Mouse (Mus musculus): ENCODE results near the gene Mllt3. TPM values are rescaled to one million over a fixed set of nuclear protein-coding genes. Genes with fewer than 3 reads are reported as not detected.
"Not testable (repeated sequence)": the region's sequence is repeated elsewhere in the genome, so short reads cannot be mapped to it uniquely, and the experiment has no call there.

Mllt3 gene
- polyA plus RNA-seq, 2 experiments = 23.4 to 41.3 TPM

- no peak overlapping the region for H3K4me3 ChIP-seq (replicated peaks; ENCODE audit: low read length)
- no peaks in the 10 kb centered on the region for H3K9me3 ChIP-seq (ENCODE audit: control insufficient read depth, low read length)
- no peak overlapping the region for H3K4me2 ChIP-seq (replicated peaks; ENCODE audit: low read depth, low read length, severe bottlenecking)
- ATAC-seq (ENCODE audit: low FRiP score, low read depth) (no peak), DNase-seq (ENCODE audit: low spot score) (no peak)
- peaks cover 13% of the 10 kb centered on the region; the same call in 1 of the 2 replicates for H3K4me1 ChIP-seq (ENCODE audit: control insufficient read depth, insufficient read depth, low read length)
- TF ChIP-seq POLR2A (IDR thresholded peaks at IDR 0.05; ENCODE audit: borderline replicate concordance, extremely low read depth, insufficient read depth, insufficient read length) = no peak
- no peak overlapping the region for H3K27ac ChIP-seq (replicated peaks; ENCODE audit: low read depth, low read length)
- H3K27me3 ChIP-seq (ENCODE audit: control insufficient read depth, insufficient read depth, low read length) = no peaks in the 10 kb centered on the region
- 61% methylated on average over 5 of the region's 5 CpGs for WGBS
- H3K9ac ChIP-seq (ENCODE audit: low read depth, low read length, severe bottlenecking) = no peak overlapping the region
- no peaks in the 10 kb centered on the region for H3K36me3 ChIP-seq (ENCODE audit: control insufficient read depth, insufficient read depth, low read length)
These were observed 49.1 kb downstream of the Mllt3 start for GRCm38 (mm10) chr4:87984091-87984490.

GRCm38 (mm10) chr4:87982578-87982977 is 50.6 kb downstream of the Mllt3 start:
- H3K4me1 ChIP-seq (ENCODE audit: control insufficient read depth, insufficient read depth, low read length) = peaks cover 16% of the 10 kb centered on the region; the same call in 1 of the 2 replicates
- H3K4me2 ChIP-seq (replicated peaks; ENCODE audit: low read depth, low read length, severe bottlenecking) = no peak overlapping the region
- DNase-seq (ENCODE audit: low spot score) (no peak), ATAC-seq (ENCODE audit: low FRiP score, low read depth) (no peak)
- H3K9ac ChIP-seq (ENCODE audit: low read depth, low read length, severe bottlenecking) = no peak overlapping the region
- no peak overlapping the region for H3K4me3 ChIP-seq (replicated peaks; ENCODE audit: low read length)
- no peak overlapping the region for H3K27ac ChIP-seq (replicated peaks; ENCODE audit: low read depth, low read length)
- TF ChIP-seq POLR2A (IDR thresholded peaks at IDR 0.05; ENCODE audit: borderline replicate concordance, extremely low read depth, insufficient read depth, insufficient read length) = no peak
- H3K27me3 ChIP-seq (ENCODE audit: control insufficient read depth, insufficient read depth, low read length) = no peaks in the 10 kb centered on the region
- 54% methylated on average over 5 of the region's 5 CpGs for WGBS
- no peaks in the 10 kb centered on the region for H3K9me3 ChIP-seq (ENCODE audit: control insufficient read depth, low read length)
- H3K36me3 ChIP-seq (ENCODE audit: control insufficient read depth, insufficient read depth, low read length) = no peaks in the 10 kb centered on the region

- H3K9ac ChIP-seq (ENCODE audit: low read depth, low read length, severe bottlenecking) = no peak overlapping the region
- TF ChIP-seq POLR2A (IDR thresholded peaks at IDR 0.05; ENCODE audit: borderline replicate concordance, extremely low read depth, insufficient read depth, insufficient read length) = no peak
- ATAC-seq (ENCODE audit: low FRiP score, low read depth) = no peak
- WGBS = 34% methylated on average over 11 of the region's 11 CpGs
- H3K27me3 ChIP-seq (ENCODE audit: control insufficient read depth, insufficient read depth, low read length) = no peaks in the 10 kb centered on the region
- H3K4me1 ChIP-seq (ENCODE audit: control insufficient read depth, insufficient read depth, low read length) = 0 out of 2 replicates have a peak, but pooled peaks cover 10% of the 10 kb centered on the region
- H3K4me2 ChIP-seq (replicated peaks; ENCODE audit: low read depth, low read length, severe bottlenecking) = no peak overlapping the region
- no peak overlapping the region for H3K27ac ChIP-seq (replicated peaks; ENCODE audit: low read depth, low read length)
- peak; percentile 45 for DNase-seq (ENCODE audit: low spot score)
- H3K36me3 ChIP-seq (ENCODE audit: control insufficient read depth, insufficient read depth, low read length) = no peaks in the 10 kb centered on the region
- no peak overlapping the region for H3K4me3 ChIP-seq (replicated peaks; ENCODE audit: low read length)
- no peaks in the 10 kb centered on the region for H3K9me3 ChIP-seq (ENCODE audit: control insufficient read depth, low read length)
These were observed 55.2 kb downstream of the Mllt3 start for GRCm38 (mm10) chr4:87977820-87978448.

- WGBS = 80% methylated on average over 7 of the region's 7 CpGs
These were observed 67.3 kb downstream of the Mllt3 start for GRCm38 (mm10) chr4:87965836-87966235.

GRCm38 (mm10) chr4:87964890-87965289 is 68.3 kb downstream of the Mllt3 start:
- H3K36me3 ChIP-seq (ENCODE audit: control insufficient read depth, insufficient read depth, low read length); H3K4me3 ChIP-seq (replicated peaks; ENCODE audit: low read length); H3K9me3 ChIP-seq (ENCODE audit: control insufficient read depth, low read length); H3K27ac ChIP-seq (replicated peaks; ENCODE audit: low read depth, low read length); H3K4me2 ChIP-seq (replicated peaks; ENCODE audit: low read depth, low read length, severe bottlenecking); ATAC-seq (ENCODE audit: low FRiP score, low read depth); H3K4me1 ChIP-seq (ENCODE audit: control insufficient read depth, insufficient read depth, low read length); H3K27me3 ChIP-seq (ENCODE audit: control insufficient read depth, insufficient read depth, low read length); H3K9ac ChIP-seq (ENCODE audit: low read depth, low read length, severe bottlenecking); DNase-seq (ENCODE audit: low spot score): not testable (repeated sequence)
- 61% methylated on average over 1 of the region's 2 CpGs for WGBS

More at GRCm38 (mm10) chr4:87965836-87966235, 67.3 kb downstream of the Mllt3 start:
- Histone ChIP-seq H3K27me3 (ENCODE audit: control insufficient read depth, insufficient read depth, low read length) (no peaks in the 10 kb centered on the region), H3K4me2 (replicated peaks; ENCODE audit: low read depth, low read length, severe bottlenecking) (no peak overlapping the region), H3K9me3 (ENCODE audit: control insufficient read depth, low read length) (no peaks in the 10 kb centered on the region), H3K36me3 (ENCODE audit: control insufficient read depth, insufficient read depth, low read length) (no peaks in the 10 kb centered on the region), H3K27ac (replicated peaks; ENCODE audit: low read depth, low read length) (no peak overlapping the region), H3K9ac (ENCODE audit: low read depth, low read length, severe bottlenecking) (no peak overlapping the region), H3K4me3 (replicated peaks; ENCODE audit: low read length) (no peak overlapping the region), H3K4me1 (ENCODE audit: control insufficient read depth, insufficient read depth, low read length) (peaks cover 6% of the 10 kb centered on the region)
- ATAC-seq (ENCODE audit: low FRiP score, low read depth) (no peak), DNase-seq (ENCODE audit: low spot score) (no peak)
- TF ChIP-seq POLR2A (IDR thresholded peaks at IDR 0.05; ENCODE audit: borderline replicate concordance, extremely low read depth, insufficient read depth, insufficient read length) = no peak

- ATAC-seq (ENCODE audit: low FRiP score, low read depth) = no peak
- DNase-seq (ENCODE audit: low spot score) = no peak
- H3K9me3 ChIP-seq (ENCODE audit: control insufficient read depth, low read length) = no peaks in the 10 kb centered on the region
- H3K36me3 ChIP-seq (ENCODE audit: control insufficient read depth, insufficient read depth, low read length) = no peaks in the 10 kb centered on the region
- WGBS = 85% methylated on average over 3 of the region's 3 CpGs
- peaks cover 6% of the 10 kb centered on the region for H3K4me1 ChIP-seq (ENCODE audit: control insufficient read depth, insufficient read depth, low read length)
- no peak overlapping the region for H3K4me3 ChIP-seq (replicated peaks; ENCODE audit: low read length)
- H3K9ac ChIP-seq (ENCODE audit: low read depth, low read length, severe bottlenecking) = no peak overlapping the region
- H3K27me3 ChIP-seq (ENCODE audit: control insufficient read depth, insufficient read depth, low read length) = no peaks in the 10 kb centered on the region
- TF ChIP-seq POLR2A (IDR thresholded peaks at IDR 0.05; ENCODE audit: borderline replicate concordance, extremely low read depth, insufficient read depth, insufficient read length) = no peak
- H3K4me2 ChIP-seq (replicated peaks; ENCODE audit: low read depth, low read length, severe bottlenecking) = no peak overlapping the region
- H3K27ac ChIP-seq (replicated peaks; ENCODE audit: low read depth, low read length) = no peak overlapping the region
These were observed 69.4 kb downstream of the Mllt3 start for GRCm38 (mm10) chr4:87963773-87964076.

Measured in limb, embryonic 14.5 days (tissue).